Mouse (Mus musculus) small intestine, adult 2 months (tissue): ENCODE data around the gene Stmnd1. TPM values are rescaled to one million over a fixed set of nuclear protein-coding genes. Genes with fewer than 3 reads are reported as not detected.

ENCODE experiments used
- H3K27ac ChIP-seq: fragments of 200-500 bp; 2 replicates; pipeline ENCODE4 v1.5.1; 2012; ENCODE audit warnings: low read depth, low read length, control low read depth, inconsistent platforms; ENCODE audit not compliant: insufficient read depth
- H3K27me3 ChIP-seq: fragments of 200-500 bp; 2 replicates; pipeline ENCODE4 v1.6.1; 2012; ENCODE audit warnings: mild to moderate bottlenecking, moderate library complexity, low read length, inconsistent platforms; ENCODE audit not compliant: control insufficient read depth, insufficient read depth
- H3K36me3 ChIP-seq: fragments of 200-500 bp; 2 replicates; pipeline ENCODE4 v1.6.1; 2012; ENCODE audit warnings: mild to moderate bottlenecking, low read length, control low read depth, inconsistent platforms; ENCODE audit not compliant: control insufficient read depth, insufficient read depth
- H3K4me1 ChIP-seq: fragments of 200-500 bp; 2 replicates; pipeline ENCODE4 v1.6.1; 2012; ENCODE audit warnings: low read length, inconsistent platforms, mixed read lengths; ENCODE audit not compliant: control insufficient read depth, insufficient read depth, insufficient read length
- H3K4me3 ChIP-seq: fragments of 200-500 bp; 2 replicates; pipeline ENCODE4 v1.5.1; 2012; ENCODE audit warnings: low read depth, mild to moderate bottlenecking, control low read depth, inconsistent platforms, low read length, moderate library complexity
- CTCF ChIP-seq: fragments of 200-500 bp; IDR thresholded peaks from 2 replicates; pipeline ENCODE4 v1.5.1; 2012; ENCODE audit warnings: low read depth, mild to moderate bottlenecking, control low read depth, inconsistent platforms, low read length, moderate library complexity, mixed read lengths; ENCODE audit not compliant: insufficient replicate concordance, insufficient read length; ENCODE audit errors: extremely low read depth
- POLR2A ChIP-seq: fragments of 200-500 bp; IDR thresholded peaks from 2 replicates; pipeline ENCODE4 v1.6.1; 2012; ENCODE audit warnings: low read depth, mild to moderate bottlenecking, control low read depth, inconsistent platforms, low read length, moderate library complexity
- WGBS: fragments of 180-500 bp; shearing (Covaris S2); methylation state at CpG from one replicate; pipeline ENCODE4 v1.1.7; 2018; 5-methylcytosine and 5-hydroxymethylcytosine counted together
- polyA plus RNA-seq: library from polyadenylated mRNA; depleted of rRNA; stranded (reverse); fragments of >200 nt; gene quantifications from 2 replicates; pipeline ENCODE4 v1.2.3, GENCODE M21; 2012; rRNA removed

The Stmnd1 gene
- polyA plus RNA-seq, 1 experiment, result not detected

- no peaks in the 10 kb centered on the region for H3K27me3 ChIP-seq
- 86% methylated on average over 3 of the region's 3 CpGs for WGBS
- no peaks in the 10 kb centered on the region for H3K4me1 ChIP-seq
- no peaks in the 10 kb centered on the region for H3K36me3 ChIP-seq
- no peak for TF ChIP-seq CTCF
- TF ChIP-seq POLR2A, result no peak
- no peak overlapping the region for H3K27ac ChIP-seq
- H3K4me3 ChIP-seq, result no peak overlapping the region
Measured at GRCm38 (mm10) chr13:46349664-46350063, 76.1 kb downstream of the Stmnd1 start.

Other genes starting within 250 kb of the Stmnd1 start
- gene Rbm24, start 144.7 kb downstream of the Stmnd1 start, polyA plus RNA-seq, result 19.7 and 29.6 TPM in 2 replicates
- 6.2 and 8.8 TPM in 2 replicates for gene Cap2, start 228.1 kb downstream of the Stmnd1 start, polyA plus RNA-seq